Mouse (Mus musculus) liver, embryonic 16.5 days (tissue): Measurements from ENCODE around the gene Tmub1. TPM values are rescaled to one million over a fixed set of nuclear protein-coding genes. Genes with fewer than 3 reads are reported as not detected.
A peak's percentile ranks its signal among the peaks of the same experiment; 100 is the strongest.

Source experiments
- ATAC-seq: fragments of 200-750 bp; cut with Nextera tagmentation; 2 replicates; pipeline ENCODE4 v1.8.0; 2017; ENCODE audit warnings: low read depth, mild to moderate bottlenecking, moderate number of reproducible peaks, moderate library complexity
- H3K27ac ChIP-seq: fragments of 300-500 bp; sonication (generic); 2 replicates; pipeline ENCODE4 v1.5.1; 2014; ENCODE audit warnings: mild to moderate bottlenecking, low read length
- H3K27me3 ChIP-seq: fragments of 300-500 bp; sonication (generic); 2 replicates; pipeline ENCODE4 v1.6.1; 2014; ENCODE audit warnings: low read depth, low read length, mixed read lengths; ENCODE audit not compliant: control insufficient read depth, insufficient read depth
- H3K36me3 ChIP-seq: fragments of 300-500 bp; sonication (generic); 2 replicates; pipeline ENCODE4 v1.6.1; 2014; ENCODE audit warnings: mild to moderate bottlenecking; ENCODE audit not compliant: control insufficient read depth, insufficient read depth
- H3K4me1 ChIP-seq: fragments of 300-500 bp; sonication (generic); 2 replicates; pipeline ENCODE4 v1.6.1; 2014; ENCODE audit warnings: low read depth, low read length, mixed read lengths; ENCODE audit not compliant: control insufficient read depth
- H3K4me2 ChIP-seq: fragments of 300-500 bp; sonication (generic); 2 replicates; pipeline ENCODE4 v1.6.1; 2014; ENCODE audit warnings: low read depth, low read length, mixed read lengths
- H3K4me3 ChIP-seq: fragments of 300-500 bp; sonication (generic); 2 replicates; pipeline ENCODE4 v1.5.1; 2014; ENCODE audit warnings: low read depth, mild to moderate bottlenecking, low read length
- H3K9ac ChIP-seq: fragments of 300-500 bp; sonication (generic); 2 replicates; pipeline ENCODE4 v1.6.1; 2014; ENCODE audit warnings: low read depth, low read length
- H3K9me3 ChIP-seq: fragments of 300-500 bp; sonication (generic); replicated peaks from 2 replicates; pipeline ENCODE4 v1.6.1; 2016; ENCODE audit warnings: low read length; ENCODE audit not compliant: control insufficient read depth
- WGBS: fragments of 180-500 bp; shearing (Covaris S2); extraction: QIAGEN DNeasy Blood & Tissue Kit; methylation state at CpG from one replicate; pipeline ENCODE4 v1.1.7; 2014; ENCODE audit not compliant: insufficient replicate concordance; 5-methylcytosine and 5-hydroxymethylcytosine counted together
- polyA plus RNA-seq: library from polyadenylated mRNA; unstranded; fragments of >200 nt; fragmentation: Nextera tagmentation; extraction: Ambion mirVana; gene quantifications from 2 replicates; pipeline ENCODE4 v1.2.1, GENCODE M21; 2015

Tmub1 gene
- polyA plus RNA-seq, 1 experiment from 2014 or later: 6.1 TPM

DNA sequence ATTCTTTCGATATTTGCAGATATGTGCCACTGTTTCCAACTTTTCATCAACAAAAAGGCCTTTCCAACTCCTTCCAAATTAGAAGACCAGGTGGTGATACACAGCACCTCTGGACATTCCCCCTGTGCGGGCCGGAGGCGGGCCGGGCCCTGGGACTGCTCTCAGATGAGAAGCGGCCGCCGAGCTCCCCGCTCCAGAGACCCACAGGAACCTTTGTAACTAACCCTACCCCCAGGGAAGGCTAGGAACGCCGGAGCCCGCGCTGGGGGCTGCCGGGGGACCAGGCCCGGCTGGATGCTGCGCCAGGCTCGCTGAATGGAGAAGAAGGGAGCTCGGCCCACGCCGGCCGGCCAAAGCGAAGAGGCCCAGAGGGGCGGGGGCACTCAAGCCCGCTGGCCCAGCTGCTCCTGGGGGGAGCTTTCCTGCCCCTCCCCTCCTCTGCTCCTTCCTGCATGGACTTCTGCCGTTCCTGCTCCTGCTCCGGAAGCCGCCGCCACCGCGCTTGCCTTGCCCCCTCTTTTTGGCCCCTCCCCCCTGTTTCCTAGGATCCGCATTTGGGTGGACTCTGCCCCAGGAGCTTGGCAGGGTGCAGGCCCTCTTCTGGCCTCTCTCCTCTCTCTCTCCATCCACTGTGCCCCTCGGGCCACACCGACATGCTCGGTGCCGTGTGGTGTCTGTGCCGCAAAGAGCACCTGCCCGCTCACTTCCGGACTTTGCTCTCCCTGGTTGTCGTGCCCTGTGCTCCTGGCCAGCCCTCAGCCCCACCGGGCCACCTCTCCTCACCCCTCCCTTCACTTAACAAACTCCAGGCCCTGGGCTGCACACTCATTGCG, 34.8 kb upstream of the Tmub1 start:
- Histone ChIP-seq H3K27me3 (no peaks in the 10 kb centered on the region), H3K9ac (no peak overlapping the region), H3K36me3 (peaks cover 17% of the 10 kb centered on the region), H3K4me3 (no peak overlapping the region; the same call in 1 of the 2 replicates), H3K9me3 (no peaks in the 10 kb centered on the region), H3K27ac (peak overlapping the region; percentile 62), H3K4me2 (peak overlapping the region; percentile 5; the same call in 1 of the 2 replicates), H3K4me1 (peaks cover 3% of the 10 kb centered on the region)
- ATAC-seq: peak; percentile 68
- 71% methylated on average over 41 of the region's 41 CpGs for WGBS

DNA sequence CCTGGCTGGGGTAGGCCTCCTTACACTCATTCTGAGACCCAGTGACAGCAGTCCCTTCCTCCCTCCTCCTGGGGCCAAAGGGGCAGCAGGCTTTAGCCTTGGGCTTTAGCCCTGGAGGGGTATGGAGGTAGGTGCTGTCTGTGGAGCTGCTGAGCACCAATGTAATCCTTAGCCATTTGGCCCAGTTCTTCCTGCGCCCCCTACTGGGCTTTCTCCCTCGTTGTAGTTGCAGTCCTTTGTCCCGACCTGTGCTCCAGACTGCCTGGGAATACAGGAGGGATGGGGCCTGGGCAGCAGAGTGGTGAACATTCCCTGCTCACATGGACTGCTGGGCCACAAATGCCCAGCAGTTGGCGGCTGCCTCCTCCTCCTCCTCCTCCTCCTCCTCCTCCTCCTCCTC, 34.0 kb upstream of the Tmub1 start:
- Histone ChIP-seq H3K36me3 (peaks cover 17% of the 10 kb centered on the region), H3K9ac (no peak overlapping the region), H3K9me3 (no peaks in the 10 kb centered on the region), H3K4me3 (no peak overlapping the region), H3K27ac (no peak overlapping the region), H3K4me2 (no peak overlapping the region), H3K27me3 (no peaks in the 10 kb centered on the region), H3K4me1 (peaks cover 3% of the 10 kb centered on the region)
- ATAC-seq: no peak
- WGBS: 30% methylated on average over 4 of the region's 4 CpGs

DNA sequence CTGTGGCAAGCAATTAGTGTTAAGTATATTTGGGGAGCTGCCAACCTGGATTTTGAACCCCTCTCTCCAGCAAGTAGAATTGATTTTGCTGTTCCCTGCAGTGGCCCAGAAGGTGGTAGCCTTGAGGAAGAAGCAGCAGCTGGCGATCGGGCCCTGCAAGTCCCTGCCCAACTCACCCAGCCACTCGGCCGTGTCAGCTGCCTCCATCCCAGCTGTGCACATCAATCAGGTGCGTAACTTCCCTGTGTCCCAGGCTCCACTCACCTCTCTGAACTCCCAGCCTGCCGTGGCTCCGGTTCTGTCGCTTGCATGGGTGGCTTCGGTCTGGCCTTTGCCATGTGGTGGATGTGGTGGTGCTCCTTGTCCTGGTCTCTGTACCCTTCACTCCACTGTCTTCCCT, 30.3 kb upstream of the Tmub1 start:
- 89% methylated on average over 9 of the region's 9 CpGs for WGBS
- no peak overlapping the region for H3K4me3 ChIP-seq
- no peak for ATAC-seq
- no peak overlapping the region for H3K4me2 ChIP-seq
- H3K36me3 ChIP-seq: peaks cover 17% of the 10 kb centered on the region
- H3K9me3 ChIP-seq: no peaks in the 10 kb centered on the region
- H3K27me3 ChIP-seq: peaks cover 26% of the 10 kb centered on the region
- no peak overlapping the region for H3K9ac ChIP-seq
- peaks cover 16% of the 10 kb centered on the region for H3K4me1 ChIP-seq
- H3K27ac ChIP-seq: no peak overlapping the region

DNA sequence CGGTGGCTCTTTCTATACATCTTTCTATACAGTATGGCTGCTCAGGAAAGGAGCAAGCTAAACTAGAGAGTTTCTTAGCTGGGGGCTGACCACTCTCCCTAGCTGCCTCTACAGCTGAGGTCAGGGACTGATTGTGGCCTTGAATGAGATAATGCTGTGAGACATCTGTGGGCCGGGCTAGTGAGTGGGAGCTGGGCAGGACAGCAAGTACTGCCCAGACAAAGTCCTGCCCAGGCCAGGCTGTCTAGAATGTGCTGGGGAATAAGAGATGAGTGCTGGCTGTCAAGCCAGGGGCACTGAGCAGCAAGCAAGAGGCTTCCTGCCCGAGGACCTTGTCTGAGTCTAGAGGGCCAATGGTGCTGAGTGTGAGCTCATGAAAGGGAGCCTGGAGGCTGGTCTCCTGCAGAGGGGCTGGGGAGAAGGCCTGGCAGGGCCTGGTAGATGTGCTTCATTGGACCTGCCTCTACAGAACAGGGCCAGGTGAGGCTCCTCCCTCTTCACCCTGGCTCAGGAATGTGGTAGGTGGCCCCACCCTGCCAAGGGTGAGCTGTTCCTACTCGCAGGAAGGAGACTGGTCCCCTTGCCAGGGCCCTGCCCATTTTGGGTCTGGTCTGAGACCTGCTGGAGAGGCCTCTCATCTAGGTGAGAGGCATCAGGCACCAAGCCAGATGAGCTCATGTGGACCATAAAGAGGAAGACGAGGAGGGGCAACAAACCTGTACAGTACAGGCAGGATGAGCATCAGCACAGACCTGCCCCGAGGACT, 28.0 kb upstream of the Tmub1 start:
- Histone ChIP-seq H3K27me3 (peaks cover 29% of the 10 kb centered on the region), H3K9me3 (no peaks in the 10 kb centered on the region), H3K4me1 (peaks cover 13% of the 10 kb centered on the region), H3K4me3 (no peak overlapping the region), H3K36me3 (peaks cover 14% of the 10 kb centered on the region), H3K27ac (no peak overlapping the region), H3K4me2 (no peak overlapping the region), H3K9ac (no peak overlapping the region)
- 68% methylated on average over 6 of the region's 6 CpGs for WGBS
- ATAC-seq: no peak

DNA sequence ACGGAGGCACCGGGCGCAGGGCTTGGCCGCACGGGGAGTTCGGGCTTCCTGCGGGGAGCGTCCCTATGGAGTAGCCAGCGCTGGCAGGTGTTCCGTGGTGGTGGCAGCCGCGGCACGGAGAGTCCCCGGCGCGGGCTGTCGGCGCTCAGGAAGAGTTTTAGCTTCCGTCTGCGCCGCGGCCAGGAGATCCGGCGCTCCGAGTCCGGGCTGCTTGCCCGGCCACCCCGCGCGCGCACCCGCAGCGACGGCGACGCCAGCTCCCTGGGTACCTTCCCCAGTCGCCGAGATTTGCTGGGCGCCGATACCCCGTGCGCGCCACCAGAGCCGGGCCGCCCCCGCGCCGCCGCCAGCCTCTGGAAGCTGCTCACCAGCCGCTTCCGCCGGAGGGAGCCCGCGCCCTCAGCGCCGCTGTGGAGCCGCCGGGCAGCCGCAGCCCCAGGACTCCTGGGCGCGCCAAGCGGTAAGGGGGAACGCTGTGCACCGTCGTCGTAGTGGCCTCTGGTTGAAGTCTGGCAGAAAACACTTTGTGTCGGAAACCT, 27.1 kb upstream of the Tmub1 start:
- peaks cover 11% of the 10 kb centered on the region for H3K36me3 ChIP-seq
- H3K9ac ChIP-seq: no peak overlapping the region
- H3K4me1 ChIP-seq: peaks cover 13% of the 10 kb centered on the region
- H3K4me3 ChIP-seq: peak overlapping the region; percentile 44
- peaks cover 29% of the 10 kb centered on the region for H3K27me3 ChIP-seq
- WGBS: 6% methylated on average over 67 of the region's 67 CpGs
- peak overlapping the region; percentile 56 for H3K4me2 ChIP-seq
- H3K27ac ChIP-seq: no peak overlapping the region
- H3K9me3 ChIP-seq: no peaks in the 10 kb centered on the region
- ATAC-seq: 0 out of 2 replicates have a peak, but pooled peaks have one; percentile 6

DNA sequence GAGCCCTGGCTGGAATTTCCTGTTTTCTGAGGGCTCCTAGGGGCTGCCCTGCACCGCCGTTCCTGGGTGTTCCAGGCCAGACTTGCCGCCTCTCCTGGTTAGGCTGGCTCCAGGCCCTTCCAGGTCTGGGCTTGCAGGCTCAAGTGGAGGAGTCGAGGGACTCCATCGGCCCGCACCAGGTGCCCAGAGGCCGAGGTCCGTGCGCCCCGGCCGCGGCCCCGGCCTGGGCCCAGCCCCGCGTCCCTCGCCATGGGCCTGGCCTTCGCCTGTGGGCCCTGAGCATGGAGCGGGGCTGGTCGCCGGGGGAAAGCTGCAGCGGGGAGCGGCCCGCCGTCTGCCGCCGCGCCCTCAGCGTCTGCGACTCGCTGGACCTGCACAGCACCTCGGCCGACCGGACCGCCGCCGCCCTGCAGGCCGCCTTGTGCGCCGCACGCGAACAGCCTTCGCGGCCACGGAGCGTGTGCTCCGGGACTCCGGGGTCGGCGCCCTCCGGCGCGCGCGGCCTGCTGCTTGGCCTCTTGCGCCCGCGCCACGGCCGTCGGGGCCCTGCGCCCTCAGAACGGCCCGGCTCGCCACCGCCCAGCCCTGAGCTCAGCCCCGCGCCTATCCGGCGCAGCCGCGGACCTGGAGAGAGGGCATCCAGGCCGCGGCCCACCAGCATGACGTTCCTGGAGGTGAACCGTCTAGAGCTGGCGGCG, 26.5 kb upstream of the Tmub1 start:
- Histone ChIP-seq H3K4me3 (peak overlapping the region; percentile 44), H3K27ac (no peak overlapping the region), H3K36me3 (peaks cover 8% of the 10 kb centered on the region), H3K9ac (no peak overlapping the region), H3K4me1 (peaks cover 13% of the 10 kb centered on the region), H3K4me2 (peak overlapping the region; percentile 56), H3K9me3 (no peaks in the 10 kb centered on the region), H3K27me3 (peaks cover 29% of the 10 kb centered on the region)
- ATAC-seq: peak; percentile 14; the same call in 1 of the 2 replicates
- 6% methylated on average over 73 of the region's 77 CpGs for WGBS

DNA sequence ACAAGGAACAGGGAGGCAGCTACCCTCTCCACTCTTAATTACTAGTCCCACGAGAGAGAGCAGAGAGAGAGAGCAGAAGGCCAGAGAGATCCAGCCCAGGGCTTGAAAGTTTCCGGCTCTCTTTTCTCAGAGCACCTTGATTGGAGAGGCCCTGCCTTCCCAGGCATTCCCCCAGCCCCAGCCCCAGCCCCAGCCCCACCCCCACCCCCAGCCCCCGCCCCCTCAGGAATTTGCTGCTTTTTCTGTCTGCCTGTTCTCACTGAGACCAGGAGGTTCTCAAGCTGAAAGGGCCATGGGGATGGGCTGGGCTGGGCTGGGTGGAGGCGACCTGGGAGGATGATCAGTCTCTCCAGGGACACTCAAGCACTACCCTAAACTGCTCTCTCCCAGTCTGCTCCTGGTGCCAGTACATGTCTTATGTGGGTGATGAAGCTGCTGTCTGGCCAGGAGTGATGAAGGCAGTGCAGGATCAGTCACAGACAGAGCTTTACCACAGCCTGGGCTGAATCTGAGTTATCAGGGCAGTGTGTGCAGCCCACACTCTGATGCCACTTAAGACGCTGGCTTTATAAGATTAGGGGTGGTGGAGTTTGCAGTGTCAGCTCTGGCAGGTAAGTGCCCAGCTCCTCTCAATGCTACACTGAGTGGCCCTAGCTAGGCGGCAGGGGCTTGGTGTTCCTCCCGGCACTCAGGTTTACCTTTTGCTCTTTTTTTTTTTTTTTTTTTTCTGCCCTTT, 25.4 kb upstream of the Tmub1 start:
- Histone ChIP-seq H3K36me3 (peaks cover 3% of the 10 kb centered on the region; the same call in 1 of the 2 replicates), H3K9ac (no peak overlapping the region), H3K27me3 (peaks cover 29% of the 10 kb centered on the region), H3K4me2 (no peak overlapping the region), H3K27ac (no peak overlapping the region), H3K4me3 (no peak overlapping the region), H3K9me3 (no peaks in the 10 kb centered on the region), H3K4me1 (peaks cover 13% of the 10 kb centered on the region)
- 61% methylated on average over 7 of the region's 7 CpGs for WGBS
- no peak for ATAC-seq

DNA sequence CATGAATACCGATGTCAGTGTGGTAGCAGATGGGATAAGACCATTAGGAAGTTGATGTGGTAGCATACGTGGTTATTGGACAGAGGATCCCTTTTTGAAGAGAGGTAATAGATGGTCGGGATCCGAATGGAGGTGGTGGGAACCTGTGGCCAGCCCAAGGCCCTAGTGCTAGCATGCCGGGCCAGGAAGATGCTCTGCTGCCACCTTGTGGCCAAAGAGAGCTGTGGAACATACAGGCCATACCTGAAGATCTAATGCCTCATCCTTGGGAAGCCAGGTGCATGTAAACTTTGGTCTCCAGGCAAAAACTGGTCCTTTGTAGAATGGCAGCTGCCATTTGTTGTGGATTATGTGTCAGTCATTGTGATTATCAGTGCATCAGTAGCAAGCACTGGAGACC, 22.9 kb upstream of the Tmub1 start:
- WGBS: 8% methylated on average over 5 of the region's 5 CpGs

More for the DNA sequence above, 22.9 kb upstream of the Tmub1 start:
- Histone ChIP-seq H3K27ac (no peak overlapping the region), H3K9ac (no peak overlapping the region), H3K4me2 (no peak overlapping the region), H3K27me3 (peaks cover 29% of the 10 kb centered on the region), H3K4me3 (no peak overlapping the region), H3K4me1 (peaks cover 13% of the 10 kb centered on the region), H3K9me3 (no peaks in the 10 kb centered on the region), H3K36me3 (no peaks in the 10 kb centered on the region)
- ATAC-seq: peak; percentile 49; the same call in 1 of the 2 replicates
